Mouse (Mus musculus) adrenal gland, postnatal 4 days (tissue): ENCODE data around the gene Aunip. TPM values are rescaled to one million over a fixed set of nuclear protein-coding genes. Genes with fewer than 3 reads are reported as not detected.
A peak's percentile ranks its signal among the peaks of the same experiment; 100 is the strongest.

Experiments
- DNase-seq, 2 experiments: peaks; one replicate each; pipeline ENCODE4 v3.0.0; 2021 to 2022; ENCODE audit warnings: low spot score in 2 of 2, mixed read lengths in 2 of 2
- long read RNA-seq, 2 experiments: library from polyadenylated mRNA; stranded (forward); transcript quantifications; one replicate each; pipeline ENCODE4 v2.0.0; 2021
- total RNA-seq, 2 experiments: library from RNA; stranded (reverse); gene quantifications; 2 replicates each; pipeline ENCODE4 v1.2.3; 2021

The Aunip gene
- total RNA-seq: 1 to 10 TPM; 4.7 to 5.4 TPM
- long read RNA-seq, experiment 1, partial matches to known transcripts: 0 of 4 reads
- long read RNA-seq, experiment 1, other reads (novel, unspliced or antisense): 2 of 4 reads
- long read RNA-seq, experiment 2, partial matches to known transcripts: 2 of 4 reads
- long read RNA-seq, experiment 2, other reads (novel, unspliced or antisense): 0 of 4 reads

- peak; percentile 75 to 76 for DNase-seq
These were observed at the start of gene Aunip for GRCm38 (mm10) chr4:134510845-134511411. Aunip (plus strand) TSS chr4:134510999.

- DNase-seq: no peak
These were observed 49.5 kb upstream of the Aunip start for GRCm38 (mm10) chr4:134461252-134461651.

- DNase-seq: no peak
These were observed 45.0 kb upstream of the Aunip start for GRCm38 (mm10) chr4:134465789-134466188.

- no peak for DNase-seq
These were observed 44.2 kb upstream of the Aunip start for GRCm38 (mm10) chr4:134466381-134467262.

- no peak for DNase-seq
These were observed 43.2 kb upstream of the Aunip start for GRCm38 (mm10) chr4:134467435-134468214.

- peak; percentile 77 to 86 for DNase-seq
These were observed 42.6 kb upstream of the Aunip start, which contains the start of gene Stmn1 for GRCm38 (mm10) chr4:134468215-134468575. Stmn1 (plus strand) TSS chr4:134468320.

- peak; percentile 89 to 93 for DNase-seq
These were observed 42.1 kb upstream of the Aunip start for GRCm38 (mm10) chr4:134468578-134469266.

- DNase-seq: no peak
These were observed 41.4 kb upstream of the Aunip start for GRCm38 (mm10) chr4:134469341-134469796.

- DNase-seq: no peak
These were observed 40.8 kb upstream of the Aunip start for GRCm38 (mm10) chr4:134469985-134470384.

GRCm38 (mm10) chr4:134471469-134471868, 39.3 kb upstream of the Aunip start:
- no peak for DNase-seq

GRCm38 (mm10) chr4:134473764-134474163, 37.0 kb upstream of the Aunip start:
- no peak for DNase-seq

- DNase-seq: no peak
These were observed 36.6 kb upstream of the Aunip start for GRCm38 (mm10) chr4:134474240-134474639.

- DNase-seq: no peak
These were observed 33.9 kb upstream of the Aunip start for GRCm38 (mm10) chr4:134476899-134477298.

GRCm38 (mm10) chr4:134478031-134478430, 32.8 kb upstream of the Aunip start:
- DNase-seq: peak; percentile 87 to 96

- no peak for DNase-seq
These were observed 31.0 kb upstream of the Aunip start for GRCm38 (mm10) chr4:134479839-134480238.

- DNase-seq: peak; percentile 43 to 55
These were observed 29.9 kb upstream of the Aunip start for GRCm38 (mm10) chr4:134480864-134481263.

GRCm38 (mm10) chr4:134481270-134481669, 29.5 kb upstream of the Aunip start:
- no peak for DNase-seq

GRCm38 (mm10) chr4:134482442-134482841, 28.4 kb upstream of the Aunip start:
- DNase-seq: no peak

- no peak for DNase-seq
These were observed 27.6 kb upstream of the Aunip start for GRCm38 (mm10) chr4:134483078-134483688.

GRCm38 (mm10) chr4:134483696-134484095, 27.1 kb upstream of the Aunip start:
- no peak for DNase-seq
